Mouse (Mus musculus) gastrocnemius, adult 18-20 months (tissue): ENCODE results near the gene Spaca4. TPM values are rescaled to one million over a fixed set of nuclear protein-coding genes. Genes with fewer than 3 reads are reported as not detected.

Experiments
- DNase-seq: peaks from one replicate; pipeline ENCODE4 v3.0.0; 2021; ENCODE audit warnings: low spot score
- total RNA-seq, 2 experiments: library from RNA; stranded (reverse); gene quantifications; 2 replicates each; pipeline ENCODE4 v1.2.3; 2021

Spaca4 gene
- total RNA-seq, 2 experiments from 2014 or later, result not detected

- peak; percentile 88 for DNase-seq
Observed at GRCm38 (mm10) chr7:45700301-45701015, 25.2 kb downstream of the Spaca4 start.

GRCm38 (mm10) chr7:45699523-45700141, 26.0 kb downstream of the Spaca4 start, which contains the start of gene Car11:
TSS of gene Car11 (plus strand) at chr7:45699843.
- DNase-seq, result no peak

GRCm38 (mm10) chr7:45697894-45698293, 27.7 kb downstream of the Spaca4 start:
- no peak for DNase-seq

GRCm38 (mm10) chr7:45695098-45695497, 30.5 kb downstream of the Spaca4 start:
- no peak for DNase-seq

- DNase-seq, result no peak
Observed at GRCm38 (mm10) chr7:45693921-45694591, 31.6 kb downstream of the Spaca4 start, which contains the start of gene Sec1. TSS of gene Sec1 (minus strand) at chr7:45694402.

- no peak for DNase-seq
Observed at GRCm38 (mm10) chr7:45692364-45692763, 33.2 kb downstream of the Spaca4 start.

GRCm38 (mm10) chr7:45689800-45690199, 35.8 kb downstream of the Spaca4 start:
- no peak for DNase-seq

GRCm38 (mm10) chr7:45689099-45689498, 36.5 kb downstream of the Spaca4 start:
- no peak for DNase-seq

- no peak for DNase-seq
Observed at GRCm38 (mm10) chr7:45686841-45687240, 38.8 kb downstream of the Spaca4 start.

- DNase-seq, result no peak
Observed at GRCm38 (mm10) chr7:45685811-45686210, 39.8 kb downstream of the Spaca4 start.

- DNase-seq, result no peak
Observed at GRCm38 (mm10) chr7:45683396-45684050, 42.1 kb downstream of the Spaca4 start, which contains the start of gene Ntn5. TSS of gene Ntn5 (plus strand) at chr7:45684022.

- DNase-seq, result peak; percentile 89
Observed at GRCm38 (mm10) chr7:45682144-45683126, 43.2 kb downstream of the Spaca4 start.

- DNase-seq, result peak; percentile 76
Observed at GRCm38 (mm10) chr7:45681046-45681736, 44.4 kb downstream of the Spaca4 start.

- no peak for DNase-seq
Observed at GRCm38 (mm10) chr7:45679966-45680621, 45.5 kb downstream of the Spaca4 start.

- DNase-seq, result no peak
Observed at GRCm38 (mm10) chr7:45678513-45678912, 47.1 kb downstream of the Spaca4 start.

GRCm38 (mm10) chr7:45677627-45678295, 47.9 kb downstream of the Spaca4 start:
- DNase-seq, result no peak
